Mouse (Mus musculus) liver (tissue): ENCODE measurements at regions not wholly inside any gene's neighbourhood (a gene's known extent, or its start where the extent isn't known, plus 50 kb on each side); places are given as distances from the start of the nearest gene placed in this dataset.

Source experiments
- DNase-seq: peaks from one replicate; pipeline ENCODE4 v3.0.0-alpha.2; 2020; ENCODE audit warnings: mixed read lengths

GRCm38 (mm10) chr9:102449366-102449765, 56.2 kb upstream of the Ky start:
- no peak for DNase-seq

DNA sequence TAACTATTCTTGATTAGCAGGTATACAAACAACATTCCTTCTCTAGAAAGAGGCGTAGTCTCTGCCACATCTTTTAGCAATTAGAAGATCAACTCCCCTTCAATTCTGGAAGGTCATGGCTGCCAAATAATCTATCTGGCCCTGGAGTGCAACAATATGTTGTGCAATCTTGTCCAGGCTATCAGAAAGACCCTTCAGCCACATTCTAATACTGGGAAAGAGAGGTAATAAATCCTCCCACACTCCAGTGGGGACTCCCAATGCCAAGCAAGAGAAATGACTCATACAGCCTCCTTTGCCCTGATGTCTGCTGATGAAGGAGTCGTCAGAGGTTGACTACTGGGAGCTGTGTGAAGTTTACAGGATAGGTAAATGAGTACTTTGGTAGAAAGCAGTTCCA, 59.5 kb upstream of the Ky start:
- no peak for DNase-seq

- no peak for DNase-seq
Observed at GRCm38 (mm10) chr9:102442198-102442842, 63.2 kb upstream of the Ky start.

DNA sequence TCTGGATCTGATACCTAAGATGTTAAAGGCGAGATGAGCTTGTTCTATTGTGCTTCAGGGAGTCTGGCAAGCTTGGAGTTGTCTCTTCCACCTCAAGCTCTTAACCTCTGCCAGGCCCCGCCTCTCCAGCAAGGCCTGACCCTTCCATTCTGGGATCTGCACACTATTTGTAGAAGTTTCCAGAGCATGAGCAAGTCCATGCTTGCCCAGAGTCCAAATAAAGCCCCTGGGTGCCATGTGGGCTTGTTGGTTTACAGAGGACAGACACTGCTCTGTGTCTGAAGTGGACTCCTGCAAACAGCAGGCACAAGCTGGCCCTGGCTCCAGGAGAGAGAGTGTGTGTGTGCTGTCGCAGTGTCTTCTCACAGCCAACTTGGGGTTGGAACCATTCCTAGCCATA, 67.9 kb upstream of the Ky start:
- DNase-seq: no peak

- peak; percentile 10 for DNase-seq
Observed at GRCm38 (mm10) chr9:102436378-102436777, 69.2 kb upstream of the Ky start.

DNA sequence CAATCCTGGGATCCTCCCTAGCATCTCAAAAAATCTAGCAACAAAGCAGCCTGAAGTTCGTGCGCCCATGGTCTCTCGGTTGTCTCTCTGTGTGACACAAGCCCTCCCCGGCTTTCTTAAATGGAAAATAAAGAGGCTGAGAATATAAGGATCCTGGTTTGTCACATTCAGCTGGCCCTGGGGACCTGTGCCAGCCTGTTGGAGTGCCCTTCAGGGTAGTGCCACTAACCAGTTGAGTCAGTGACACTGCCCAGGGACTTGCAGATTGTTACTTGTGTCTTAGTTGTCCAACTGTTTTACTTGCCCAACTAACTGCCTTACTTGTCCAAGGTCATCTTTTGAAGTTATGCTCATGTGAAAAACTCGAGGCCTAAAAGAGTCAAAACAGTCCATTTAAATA, 73.5 kb upstream of the Ephb1 start:
- DNase-seq: no peak

DNA sequence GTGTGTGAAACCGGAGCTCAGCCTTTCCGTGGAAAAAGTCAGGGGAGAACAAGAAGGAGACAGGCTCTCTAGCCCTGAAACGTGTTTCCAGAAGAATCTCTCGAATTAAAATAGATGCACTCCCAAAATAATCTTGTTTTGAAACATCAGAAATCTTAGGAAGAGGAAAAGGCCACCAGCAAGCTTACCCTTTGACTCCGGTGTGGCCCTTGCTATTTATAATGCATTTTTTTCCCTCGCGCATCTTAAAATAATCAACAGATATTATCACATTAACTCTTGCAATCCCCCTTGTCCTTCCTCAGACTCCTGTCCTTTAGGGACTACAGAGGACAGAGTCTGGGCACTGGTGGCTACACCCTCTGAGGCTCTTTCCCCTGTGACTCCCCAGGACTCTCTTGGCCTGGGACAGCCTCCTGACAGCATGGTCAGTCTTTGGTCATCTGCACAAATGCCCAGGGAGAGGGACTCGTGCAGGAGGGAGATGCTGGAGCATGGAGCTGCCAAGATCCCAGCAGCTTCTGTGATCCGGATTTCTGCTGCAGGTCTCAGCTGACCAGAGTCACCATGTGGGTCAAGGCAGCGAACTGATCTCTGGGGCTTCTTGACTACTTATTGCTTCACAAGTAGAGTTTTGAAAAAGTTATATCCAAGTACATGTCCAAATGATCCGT, 70.3 kb upstream of the Ephb1 start:
- DNase-seq: no peak

DNA sequence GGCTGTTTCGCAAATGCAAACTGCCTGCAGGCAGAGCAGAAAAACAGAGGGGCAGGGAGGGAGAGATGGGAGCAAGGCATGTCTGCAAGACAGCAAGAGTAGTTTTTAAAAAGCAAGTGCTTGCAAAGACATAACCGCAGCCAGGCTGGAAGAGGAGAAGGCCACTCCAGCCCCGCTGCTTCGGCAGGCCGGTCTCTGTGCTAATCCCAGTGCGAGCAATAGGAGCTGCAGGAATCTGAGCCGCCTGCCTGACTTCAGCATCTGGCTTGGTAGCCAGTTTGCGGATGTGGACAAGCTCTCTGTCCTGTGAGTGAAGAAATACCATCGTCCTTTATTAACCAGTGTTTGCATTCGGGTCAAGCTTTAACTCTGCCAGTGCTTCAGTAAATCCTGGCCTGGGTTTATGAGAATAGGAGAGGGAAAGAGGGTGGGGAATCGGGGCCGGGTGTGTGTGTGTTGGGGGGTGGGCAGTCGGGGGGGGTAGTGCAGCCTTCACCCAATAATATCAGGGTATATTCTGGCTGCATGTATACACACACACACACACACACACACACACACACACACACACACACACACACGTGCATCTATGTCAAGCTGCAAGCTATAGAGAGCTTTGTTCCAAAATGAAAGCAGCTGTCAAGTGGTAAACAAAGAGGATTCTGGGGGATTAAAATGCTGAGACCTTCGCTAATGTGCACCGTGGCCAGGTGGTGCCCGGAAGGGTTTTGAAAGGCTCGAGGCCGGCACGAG, 69.6 kb upstream of the Ephb1 start:
- DNase-seq: peak; percentile 42

- no peak for DNase-seq
Observed at GRCm38 (mm10) chr9:102423465-102423918, 69.0 kb upstream of the Ephb1 start.

DNA sequence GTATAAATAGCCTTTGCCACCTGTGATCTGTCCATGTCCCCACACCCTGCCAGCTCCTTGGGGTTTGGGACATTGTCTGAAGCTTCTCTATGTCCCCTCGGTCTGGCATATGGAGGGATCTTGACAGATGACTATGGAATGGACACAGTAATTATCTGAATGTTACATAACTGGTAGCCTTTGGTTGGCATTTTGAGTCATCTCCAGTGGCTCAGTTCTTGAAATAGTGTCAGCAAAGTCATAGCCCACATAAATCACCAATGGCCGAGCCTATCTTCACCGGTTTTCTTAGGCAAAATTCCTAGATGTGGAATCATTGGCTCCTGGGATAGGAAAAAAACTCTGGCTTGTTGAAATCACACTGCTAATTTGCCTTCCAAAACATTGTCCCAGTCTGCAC, 67.3 kb upstream of the Ephb1 start:
- no peak for DNase-seq

DNA sequence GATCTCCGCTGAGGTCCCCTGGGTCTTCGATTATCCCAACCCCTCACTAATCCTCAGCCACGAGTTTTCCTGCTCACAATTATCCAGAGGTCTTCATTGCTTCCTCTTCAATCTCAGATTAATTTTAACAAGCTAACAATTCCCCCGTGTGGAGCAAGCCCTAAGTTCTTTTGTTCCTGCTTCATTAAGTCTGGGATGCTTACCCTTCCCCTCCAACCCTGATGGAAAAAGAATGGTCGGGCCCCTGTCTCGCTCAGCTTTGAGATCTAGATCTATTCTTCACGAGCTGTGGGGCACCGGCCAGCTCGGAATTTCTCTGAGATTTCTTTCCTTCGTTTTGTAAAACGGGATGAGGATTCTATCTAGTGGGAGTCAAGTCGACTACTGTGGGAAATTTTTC, 65.7 kb upstream of the Ephb1 start:
- no peak for DNase-seq

- no peak for DNase-seq
Observed at GRCm38 (mm10) chr9:102413631-102414030, 59.1 kb upstream of the Ephb1 start.

DNA sequence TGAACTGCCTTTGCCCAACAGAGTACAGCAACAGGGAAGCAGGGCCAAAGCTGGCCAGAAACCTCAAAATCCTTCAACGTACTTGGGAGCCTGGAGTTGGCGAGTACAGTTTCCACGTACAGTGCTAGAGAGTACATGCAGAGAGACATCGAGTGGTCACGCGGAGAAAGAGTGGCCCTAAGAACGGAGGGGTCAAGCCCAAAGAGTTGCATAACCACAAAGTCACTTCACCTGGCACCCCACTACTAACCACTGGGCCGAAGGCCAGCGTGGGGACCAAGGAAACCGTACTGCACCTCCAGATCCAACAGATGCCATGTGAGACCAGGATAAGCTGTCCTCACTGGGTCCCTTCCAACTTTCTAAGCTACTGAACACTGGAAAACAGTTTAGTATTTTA, 56.2 kb upstream of the Ephb1 start:
- no peak for DNase-seq

- DNase-seq: peak; percentile 62
Observed at GRCm38 (mm10) chr9:102406017-102406416, 51.5 kb upstream of the Ephb1 start.
